Mouse (Mus musculus): ENCODE data around the gene Cdca3. TPM values are rescaled to one million over a fixed set of nuclear protein-coding genes. Genes with fewer than 3 reads are reported as not detected.
A peak's percentile ranks its signal among the peaks of the same experiment; 100 is the strongest.
"Not testable (repeated sequence)": the region's sequence is repeated elsewhere in the genome, so short reads cannot be mapped to it uniquely, and the experiment has no call there.

Cdca3 gene
- polyA plus RNA-seq, 1 experiment from 2014 or later: 107 TPM

DNA sequence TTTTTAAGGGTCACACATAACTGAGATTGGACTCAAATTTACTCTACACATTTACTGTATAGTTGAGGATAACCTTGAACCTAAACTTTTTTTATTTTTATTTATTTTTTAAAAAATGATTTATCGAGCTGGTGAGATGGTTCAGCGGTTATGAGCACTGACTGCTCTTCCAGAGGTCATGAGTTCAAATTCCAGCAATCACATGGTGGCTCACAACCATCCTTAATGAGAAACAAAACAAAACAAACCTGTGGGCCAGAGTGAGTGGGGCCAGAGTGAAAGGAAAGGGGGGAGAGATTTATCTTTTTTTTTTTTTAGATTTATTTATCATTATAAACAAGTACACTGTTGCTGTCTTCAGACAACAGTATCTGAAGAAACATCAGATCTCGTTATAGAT lies 37.4 kb upstream of the Cdca3 start:
- DNase-seq (ENCODE audit: low spot score) (no peak), ATAC-seq (ENCODE audit: low read depth) (no peak)
- H3K36me3 ChIP-seq (ENCODE audit: control insufficient read depth, insufficient read depth, low read length): no peaks in the 10 kb centered on the region
- WGBS: 78% methylated on average over 3 of the region's 3 CpGs
- H3K4me3 ChIP-seq (ENCODE audit: low read depth, low read length): no peak overlapping the region
- H3K4me1 ChIP-seq (ENCODE audit: control insufficient read depth, insufficient read depth, low read length): no peaks in the 10 kb centered on the region
- H3K9me3 ChIP-seq (ENCODE audit: control insufficient read depth, low read length): no peaks in the 10 kb centered on the region
- H3K9ac ChIP-seq (ENCODE audit: low read depth, low read length): no peak overlapping the region
- H3K27ac ChIP-seq (replicated peaks; ENCODE audit: low read depth, low read length): no peak overlapping the region
- no peak overlapping the region for H3K4me2 ChIP-seq (ENCODE audit: low read depth, low read length)
- no peaks in the 10 kb centered on the region for H3K27me3 ChIP-seq (replicated peaks; ENCODE audit: control insufficient read depth, insufficient read depth, low read length)

DNA sequence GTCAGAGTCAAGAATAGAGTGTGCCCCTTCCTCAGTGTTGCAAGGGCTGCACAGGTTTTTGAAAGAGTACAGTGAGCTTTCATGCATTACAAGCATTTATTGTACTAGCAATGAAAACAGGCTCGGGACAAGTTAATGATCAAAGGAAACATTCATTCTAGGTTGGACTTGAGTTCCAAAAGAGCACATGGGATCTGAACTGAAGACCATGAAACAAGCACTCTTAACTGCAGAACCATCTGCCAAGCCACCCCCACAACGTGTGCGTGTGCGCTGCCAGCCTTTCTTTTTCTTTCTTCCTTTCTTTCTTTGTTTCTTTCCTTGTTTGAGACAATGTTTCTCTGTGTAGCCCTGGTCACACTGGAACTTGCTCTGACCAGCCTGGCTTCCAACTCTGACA lies 33.6 kb upstream of the Cdca3 start:
- 61% methylated on average over 4 of the region's 4 CpGs for WGBS

GRCm38 (mm10) chr6:124796200-124796599 lies 33.1 kb upstream of the Cdca3 start:
- H3K27ac ChIP-seq (replicated peaks; ENCODE audit: low read depth, low read length): no peak overlapping the region
- no peaks in the 10 kb centered on the region for H3K9me3 ChIP-seq (ENCODE audit: control insufficient read depth, low read length)
- no peaks in the 10 kb centered on the region for H3K4me1 ChIP-seq (ENCODE audit: control insufficient read depth, insufficient read depth, low read length)
- no peak overlapping the region for H3K4me3 ChIP-seq (ENCODE audit: low read depth, low read length)
- 72% methylated on average over 2 of the region's 2 CpGs for WGBS
- H3K4me2 ChIP-seq (ENCODE audit: low read depth, low read length): no peak overlapping the region
- H3K27me3 ChIP-seq (replicated peaks; ENCODE audit: control insufficient read depth, insufficient read depth, low read length): no peaks in the 10 kb centered on the region
- no peak overlapping the region for H3K9ac ChIP-seq (ENCODE audit: low read depth, low read length)
- ATAC-seq (ENCODE audit: low read depth) (0 out of 2 replicates have a peak, but pooled peaks have one; percentile 18), DNase-seq (ENCODE audit: low spot score) (no peak)
- no peaks in the 10 kb centered on the region for H3K36me3 ChIP-seq (ENCODE audit: control insufficient read depth, insufficient read depth, low read length)

More for the DNA sequence above, 33.6 kb upstream of the Cdca3 start:
- Histone ChIP-seq H3K27ac (replicated peaks; ENCODE audit: low read depth, low read length) (no peak overlapping the region; the same call in 1 of the 2 replicates), H3K4me2 (ENCODE audit: low read depth, low read length) (no peak overlapping the region), H3K36me3 (ENCODE audit: control insufficient read depth, insufficient read depth, low read length) (no peaks in the 10 kb centered on the region), H3K9ac (ENCODE audit: low read depth, low read length) (no peak overlapping the region), H3K9me3 (ENCODE audit: control insufficient read depth, low read length) (no peaks in the 10 kb centered on the region), H3K4me3 (ENCODE audit: low read depth, low read length) (no peak overlapping the region), H3K27me3 (replicated peaks; ENCODE audit: control insufficient read depth, insufficient read depth, low read length) (no peaks in the 10 kb centered on the region), H3K4me1 (ENCODE audit: control insufficient read depth, insufficient read depth, low read length) (no peaks in the 10 kb centered on the region)
- DNase-seq (ENCODE audit: low spot score) (no peak), ATAC-seq (ENCODE audit: low read depth) (no peak)

DNA sequence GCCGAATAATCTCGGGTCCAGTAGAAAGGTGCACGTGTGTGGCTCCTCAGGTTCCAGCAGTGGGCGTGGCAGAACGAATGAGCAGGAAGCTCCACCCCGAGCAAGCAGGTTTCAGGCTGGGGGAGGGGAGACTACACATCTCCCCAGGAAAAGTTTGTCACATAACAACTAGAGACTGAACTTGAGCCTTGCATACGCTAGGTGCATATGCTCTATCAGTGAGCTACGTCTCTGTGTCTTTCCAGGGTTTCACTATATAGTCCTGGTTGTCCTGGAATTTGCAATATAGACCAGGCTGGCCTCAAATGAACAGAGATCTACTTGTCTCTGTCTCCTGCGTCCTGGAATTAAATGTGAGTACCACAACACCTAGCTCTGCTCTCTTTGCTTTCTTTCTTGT lies 26.9 kb upstream of the Cdca3 start:
- H3K27me3 ChIP-seq (replicated peaks; ENCODE audit: control insufficient read depth, insufficient read depth, low read length); DNase-seq (ENCODE audit: low spot score); ATAC-seq (ENCODE audit: low read depth); H3K4me1 ChIP-seq (ENCODE audit: control insufficient read depth, insufficient read depth, low read length); H3K27ac ChIP-seq (replicated peaks; ENCODE audit: low read depth, low read length); H3K9ac ChIP-seq (ENCODE audit: low read depth, low read length); H3K9me3 ChIP-seq (ENCODE audit: control insufficient read depth, low read length); H3K36me3 ChIP-seq (ENCODE audit: control insufficient read depth, insufficient read depth, low read length): not testable (repeated sequence)
- 11% methylated on average over 5 of the region's 9 CpGs for WGBS
- peak overlapping the region; percentile 22 for H3K4me3 ChIP-seq (ENCODE audit: low read depth, low read length)
- H3K4me2 ChIP-seq (ENCODE audit: low read depth, low read length): peak overlapping the region; percentile 41

DNA sequence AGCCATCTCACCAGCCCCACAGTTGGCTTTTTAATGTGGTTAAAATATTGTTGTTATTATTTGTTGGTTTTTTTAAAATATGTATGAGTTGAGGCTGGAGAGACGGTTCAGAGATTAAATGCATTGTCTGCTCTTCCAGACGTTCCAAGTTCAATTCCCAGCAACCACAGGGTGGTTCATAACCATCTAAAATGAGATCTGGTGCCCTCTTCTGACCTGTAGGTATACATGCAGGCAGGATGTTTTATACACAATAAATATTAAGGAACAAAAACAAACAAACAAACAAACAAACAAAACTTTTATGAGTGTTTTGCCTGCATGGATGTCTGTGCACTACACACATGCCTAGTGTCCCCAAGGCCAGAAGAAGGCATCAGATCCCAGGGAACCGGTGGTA lies 26.3 kb upstream of the Cdca3 start:
- Histone ChIP-seq H3K27ac (replicated peaks; ENCODE audit: low read depth, low read length) (no peak overlapping the region), H3K9me3 (ENCODE audit: control insufficient read depth, low read length) (no peaks in the 10 kb centered on the region), H3K4me2 (ENCODE audit: low read depth, low read length) (no peak overlapping the region), H3K4me1 (ENCODE audit: control insufficient read depth, insufficient read depth, low read length) (peaks cover 10% of the 10 kb centered on the region; the same call in 1 of the 2 replicates), H3K27me3 (replicated peaks; ENCODE audit: control insufficient read depth, insufficient read depth, low read length) (no peaks in the 10 kb centered on the region), H3K4me3 (ENCODE audit: low read depth, low read length) (no peak overlapping the region), H3K9ac (ENCODE audit: low read depth, low read length) (no peak overlapping the region), H3K36me3 (ENCODE audit: control insufficient read depth, insufficient read depth, low read length) (no peaks in the 10 kb centered on the region)
- ATAC-seq (ENCODE audit: low read depth) (no peak), DNase-seq (ENCODE audit: low spot score) (no peak)
- WGBS: 74% methylated on average over 3 of the region's 3 CpGs

GRCm38 (mm10) chr6:124803691-124804090 lies 25.7 kb upstream of the Cdca3 start:
- not testable (repeated sequence) for H3K9me3 ChIP-seq (ENCODE audit: control insufficient read depth, low read length); H3K27ac ChIP-seq (replicated peaks; ENCODE audit: low read depth, low read length); H3K27me3 ChIP-seq (replicated peaks; ENCODE audit: control insufficient read depth, insufficient read depth, low read length); H3K4me2 ChIP-seq (ENCODE audit: low read depth, low read length); ATAC-seq (ENCODE audit: low read depth); H3K9ac ChIP-seq (ENCODE audit: low read depth, low read length); H3K36me3 ChIP-seq (ENCODE audit: control insufficient read depth, insufficient read depth, low read length); H3K4me3 ChIP-seq (ENCODE audit: low read depth, low read length); DNase-seq (ENCODE audit: low spot score)
- H3K4me1 ChIP-seq (ENCODE audit: control insufficient read depth, insufficient read depth, low read length): peaks cover 14% of the 10 kb centered on the region; the same call in 1 of the 2 replicates
- WGBS: 93% methylated on average over 4 of the region's 4 CpGs

DNA sequence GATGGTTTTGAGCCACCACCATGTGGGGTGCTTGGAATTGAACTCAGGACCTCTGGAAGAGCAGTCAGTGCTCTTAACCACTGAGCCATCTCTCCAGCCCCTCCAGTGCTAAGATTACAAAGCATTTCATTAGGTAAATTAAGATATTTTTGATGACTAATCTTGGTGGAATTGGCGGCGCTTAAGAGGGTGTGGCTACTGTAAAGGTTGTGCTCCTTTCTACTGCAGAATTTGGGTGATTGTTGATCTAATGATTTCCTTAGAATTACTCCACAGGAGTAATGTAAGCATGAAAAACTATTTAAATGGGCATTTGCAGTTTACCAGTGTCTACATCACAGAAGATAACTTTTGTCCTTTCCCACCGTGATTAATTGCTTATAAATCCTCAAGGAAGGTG lies 25.0 kb upstream of the Cdca3 start:
- H3K27me3 ChIP-seq (replicated peaks; ENCODE audit: control insufficient read depth, insufficient read depth, low read length): no peaks in the 10 kb centered on the region
- ATAC-seq (ENCODE audit: low read depth): no peak
- no peak overlapping the region for H3K4me3 ChIP-seq (ENCODE audit: low read depth, low read length)
- DNase-seq (ENCODE audit: low spot score): no peak
- H3K9me3 ChIP-seq (ENCODE audit: control insufficient read depth, low read length): no peaks in the 10 kb centered on the region
- peaks cover 14% of the 10 kb centered on the region; the same call in 1 of the 2 replicates for H3K4me1 ChIP-seq (ENCODE audit: control insufficient read depth, insufficient read depth, low read length)
- no peak overlapping the region for H3K27ac ChIP-seq (replicated peaks; ENCODE audit: low read depth, low read length)
- 88% methylated on average over 3 of the region's 3 CpGs for WGBS
- no peak overlapping the region for H3K9ac ChIP-seq (ENCODE audit: low read depth, low read length)
- H3K36me3 ChIP-seq (ENCODE audit: control insufficient read depth, insufficient read depth, low read length): no peaks in the 10 kb centered on the region
- H3K4me2 ChIP-seq (ENCODE audit: low read depth, low read length): no peak overlapping the region

DNA sequence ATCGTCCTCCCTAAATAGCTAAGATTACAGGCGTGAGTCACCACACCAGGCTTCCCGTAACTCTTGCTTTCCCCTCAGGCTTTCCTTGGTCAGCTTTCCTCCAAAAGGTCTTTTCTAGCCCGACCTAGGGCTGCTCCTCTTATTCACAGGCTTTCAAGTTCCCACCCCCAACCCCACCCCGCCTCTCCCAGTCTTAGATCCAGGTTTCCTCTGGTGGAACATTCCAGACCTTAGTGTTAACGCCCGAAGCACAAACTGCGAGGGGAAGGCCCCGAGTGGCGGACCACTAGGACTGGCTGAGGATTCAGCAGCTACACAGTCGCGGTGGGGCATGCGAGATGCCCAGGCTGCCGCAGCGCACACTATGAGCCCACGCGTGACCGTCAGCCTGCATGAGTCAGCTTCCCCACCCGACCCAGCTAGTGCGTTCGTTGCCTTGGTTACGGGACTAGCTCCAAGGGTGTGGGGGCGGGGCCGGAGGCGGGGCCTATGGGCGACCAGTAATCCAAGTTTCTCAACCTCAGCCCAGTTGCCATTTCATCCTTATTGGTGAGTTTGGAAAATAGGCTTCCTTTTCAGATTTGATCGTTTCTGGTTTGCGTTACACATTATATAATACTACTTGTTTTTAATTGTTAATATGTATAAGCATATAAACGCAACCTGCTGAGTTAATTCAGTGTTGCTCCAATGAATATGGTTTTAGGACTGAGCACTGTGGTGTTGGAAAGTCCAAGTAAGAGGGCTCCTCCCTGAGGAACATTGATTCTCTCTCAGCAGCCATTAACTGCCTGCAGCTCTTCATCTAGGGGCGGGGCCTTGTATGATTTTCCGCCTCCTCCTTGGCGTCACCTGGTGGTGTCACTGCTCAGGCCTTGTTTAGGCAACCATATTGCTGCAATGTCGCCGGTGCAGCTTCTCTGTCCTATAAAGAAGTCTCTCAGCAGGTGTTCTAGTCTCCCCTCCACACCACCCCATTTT lies 23.7 kb upstream of the Cdca3 start:
- DNase-seq (ENCODE audit: low spot score) (peak; percentile 97), ATAC-seq (ENCODE audit: low read depth) (peak; percentile 83)
- H3K27me3 ChIP-seq (replicated peaks; ENCODE audit: control insufficient read depth, insufficient read depth, low read length): no peaks in the 10 kb centered on the region
- H3K9ac ChIP-seq (ENCODE audit: low read depth, low read length): peak overlapping the region; percentile 61
- H3K9me3 ChIP-seq (ENCODE audit: control insufficient read depth, low read length): no peaks in the 10 kb centered on the region
- H3K4me1 ChIP-seq (ENCODE audit: control insufficient read depth, insufficient read depth, low read length): peaks cover 22% of the 10 kb centered on the region; the same call in 1 of the 2 replicates
- peak overlapping the region; percentile 63 for H3K4me2 ChIP-seq (ENCODE audit: low read depth, low read length)
- H3K36me3 ChIP-seq (ENCODE audit: control insufficient read depth, insufficient read depth, low read length): peaks cover 5% of the 10 kb centered on the region; the same call in 1 of the 2 replicates
- H3K4me3 ChIP-seq (ENCODE audit: low read depth, low read length): peak overlapping the region; percentile 42
- 1% methylated on average over 34 of the region's 34 CpGs for WGBS
- peak overlapping the region; percentile 90 for H3K27ac ChIP-seq (replicated peaks; ENCODE audit: low read depth, low read length)

Measured in embryonic facial prominence, embryonic 14.5 days (tissue).